Mouse (Mus musculus) myocyte (in vitro differentiated cells): ENCODE results near the gene Hipk2. TPM values are rescaled to one million over a fixed set of nuclear protein-coding genes. Genes with fewer than 3 reads are reported as not detected.

Experiments used
- H3K27me3 ChIP-seq: one replicate; pipeline ENCODE4 v1.6.1; 2011; ENCODE audit not compliant: control insufficient read depth, insufficient read depth, insufficient read length
- H3K36me3 ChIP-seq: one replicate; pipeline ENCODE4 v1.6.1; 2011; ENCODE audit not compliant: control insufficient read depth, insufficient read depth
- H3K4me2 ChIP-seq: one replicate; pipeline ENCODE4 v1.6.1; 2011; ENCODE audit warnings: low read depth, control low read depth
- H3K4me3 ChIP-seq: one replicate; pipeline ENCODE4 v1.5.1; 2011; ENCODE audit warnings: mild to moderate bottlenecking, control low read depth, moderate library complexity
- H3K79me2 ChIP-seq: one replicate; pipeline ENCODE4 v1.6.1; 2011; ENCODE audit not compliant: control insufficient read depth, insufficient read depth
- H3ac ChIP-seq: one replicate; pipeline ENCODE4 v1.6.1; 2011; ENCODE audit not compliant: control insufficient read depth, insufficient read length
- CEBPB ChIP-seq: IDR thresholded peaks from 2 replicates; pipeline ENCODE4 v1.6.1; 2011; ENCODE audit warnings: mild to moderate bottlenecking, moderate library complexity; ENCODE audit not compliant: poor library complexity, insufficient read depth, severe bottlenecking
- E2F4 ChIP-seq: IDR thresholded peaks from one replicate; pipeline ENCODE4 v1.6.1; 2011; ENCODE audit warnings: mild to moderate bottlenecking, control low read depth, moderate library complexity; ENCODE audit not compliant: insufficient read depth
- MAX ChIP-seq: IDR thresholded peaks from one replicate; pipeline ENCODE4 v1.6.1; 2011; ENCODE audit warnings: low read depth, mild to moderate bottlenecking, control low read depth
- MYOD1 ChIP-seq, 3 experiments: IDR thresholded peaks; one replicate each; pipeline ENCODE4 v1.6.1; 2011; ENCODE audit warnings: control low read depth in 2 of 3, low read depth in 2 of 3, mild to moderate bottlenecking in 2 of 3, moderate library complexity in 1 of 3; ENCODE audit not compliant: insufficient read length in 2 of 3, control insufficient read depth in 1 of 3
- MYOG ChIP-seq, 3 experiments: IDR thresholded peaks; one replicate each; pipeline ENCODE4 v1.6.1; 2011; ENCODE audit warnings: control low read depth in 2 of 3, low read depth in 2 of 3, mild to moderate bottlenecking in 2 of 3; ENCODE audit not compliant: insufficient read length in 2 of 3, control insufficient read depth in 1 of 3, insufficient read depth in 1 of 3
- POLR2A ChIP-seq: IDR thresholded peaks from one replicate; pipeline ENCODE4 v1.6.1; 2011; ENCODE audit warnings: low read depth, mild to moderate bottlenecking, control low read depth, moderate library complexity; ENCODE audit not compliant: insufficient read length
- POLR2AphosphoS2 ChIP-seq: IDR thresholded peaks from one replicate; pipeline ENCODE4 v1.6.1; 2011; ENCODE audit warnings: low read depth, control low read depth; ENCODE audit not compliant: insufficient read length
- REST ChIP-seq: IDR thresholded peaks from one replicate; pipeline ENCODE4 v1.6.1; 2011; ENCODE audit warnings: mild to moderate bottlenecking, control low read depth, moderate library complexity; ENCODE audit not compliant: insufficient read depth, insufficient read length
- SRF ChIP-seq: IDR thresholded peaks from one replicate; pipeline ENCODE4 v1.6.1; 2011; ENCODE audit warnings: low read depth; ENCODE audit not compliant: control insufficient read depth, insufficient read length
- TCF12 ChIP-seq: IDR thresholded peaks from one replicate; pipeline ENCODE4 v1.6.1; 2011; ENCODE audit warnings: mild to moderate bottlenecking, control low read depth; ENCODE audit not compliant: poor library complexity, insufficient read depth, severe bottlenecking
- TCF3 ChIP-seq: IDR thresholded peaks from one replicate; pipeline ENCODE4 v1.6.1; 2011; ENCODE audit warnings: low read depth, control low read depth; ENCODE audit not compliant: insufficient read length
- USF1 ChIP-seq: IDR thresholded peaks from one replicate; pipeline ENCODE4 v1.6.1; 2011; ENCODE audit warnings: low read depth, mild to moderate bottlenecking, control low read depth, moderate library complexity
- polyA plus RNA-seq: library from polyadenylated mRNA; unstranded; fragments of >200 nt; fragmentation: generic; extraction: Trizol; gene quantifications from one replicate; pipeline ENCODE4 v1.2.1, GENCODE M21; 2012; ENCODE audit warnings: missing spikeins

The Hipk2 gene
- polyA plus RNA-seq, 1 experiment = 11.3 TPM

DNA sequence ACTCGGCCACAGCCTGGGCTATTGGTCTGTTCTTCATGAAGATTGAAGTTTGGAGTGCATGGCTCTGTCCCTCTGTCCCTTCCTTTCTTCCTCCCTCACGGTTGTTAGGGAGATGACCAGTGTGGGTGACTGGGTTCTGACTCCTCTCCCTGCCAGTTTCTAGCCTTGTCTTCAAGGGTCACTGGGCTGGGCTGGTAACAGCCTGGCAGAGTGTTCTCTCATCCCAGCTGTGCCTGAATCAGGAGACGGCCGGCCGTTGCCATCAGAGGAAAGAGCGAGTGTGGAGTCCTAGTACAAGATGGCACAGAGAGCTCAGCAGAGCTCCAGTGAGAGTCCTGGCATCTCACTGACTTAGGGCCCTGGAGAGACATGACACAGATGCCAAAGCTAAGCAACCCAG is 32.4 kb upstream of the Hipk2 start:
- no peak overlapping the region for H3K4me2 ChIP-seq
- no peaks in the 10 kb centered on the region for H3K79me2 ChIP-seq
- TF ChIP-seq MAX (no peak), POLR2A (no peak), SRF (no peak), E2F4 (no peak), TCF12 (no peak), USF1 (no peak), REST (no peak)
- H3K27me3 ChIP-seq = no peaks in the 10 kb centered on the region
- no peak overlapping the region for H3ac ChIP-seq
- no peak overlapping the region for H3K4me3 ChIP-seq
- no peaks in the 10 kb centered on the region for H3K36me3 ChIP-seq

DNA sequence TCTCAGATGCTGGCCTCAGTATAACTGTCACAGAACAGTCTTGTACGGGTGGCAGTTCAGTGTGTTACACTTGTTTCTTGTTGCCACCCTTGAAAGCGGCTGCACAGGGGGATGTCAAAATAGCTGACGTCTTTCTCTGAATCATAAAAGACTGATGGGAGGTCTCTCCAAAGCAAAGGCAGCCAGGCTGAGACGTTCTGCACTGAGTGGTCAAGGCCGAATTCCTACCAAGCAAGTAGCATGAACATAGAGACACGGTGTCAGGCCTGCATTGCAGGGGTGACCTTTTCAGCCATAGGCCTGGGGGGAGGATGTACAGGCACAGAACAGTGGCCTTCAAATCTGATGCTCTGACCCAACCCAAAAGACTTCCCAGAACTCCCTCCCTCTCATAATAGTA is 30.0 kb upstream of the Hipk2 start:
- no peaks in the 10 kb centered on the region for H3K27me3 ChIP-seq
- H3K36me3 ChIP-seq = no peaks in the 10 kb centered on the region
- TF ChIP-seq REST (no peak), POLR2AphosphoS2 (no peak), MYOG (IDR thresholded peaks at IDR 0.05; ENCODE audit: control insufficient read depth in 1 of 3, insufficient read depth in 1 of 3, insufficient read length in 2 of 3, low read depth in 2 of 3) (no peak), POLR2A (no peak), TCF12 (no peak), TCF3 (no peak), SRF (no peak), CEBPB (no peak), MAX (no peak), E2F4 (no peak), MYOD1 (IDR thresholded peaks at IDR 0.05; ENCODE audit: control insufficient read depth in 1 of 3, insufficient read length in 2 of 3, low read depth in 2 of 3) (no peak), USF1 (no peak)
- no peak overlapping the region for H3K4me3 ChIP-seq
- H3K4me2 ChIP-seq = no peak overlapping the region
- no peaks in the 10 kb centered on the region for H3K79me2 ChIP-seq
- no peak overlapping the region for H3ac ChIP-seq

DNA sequence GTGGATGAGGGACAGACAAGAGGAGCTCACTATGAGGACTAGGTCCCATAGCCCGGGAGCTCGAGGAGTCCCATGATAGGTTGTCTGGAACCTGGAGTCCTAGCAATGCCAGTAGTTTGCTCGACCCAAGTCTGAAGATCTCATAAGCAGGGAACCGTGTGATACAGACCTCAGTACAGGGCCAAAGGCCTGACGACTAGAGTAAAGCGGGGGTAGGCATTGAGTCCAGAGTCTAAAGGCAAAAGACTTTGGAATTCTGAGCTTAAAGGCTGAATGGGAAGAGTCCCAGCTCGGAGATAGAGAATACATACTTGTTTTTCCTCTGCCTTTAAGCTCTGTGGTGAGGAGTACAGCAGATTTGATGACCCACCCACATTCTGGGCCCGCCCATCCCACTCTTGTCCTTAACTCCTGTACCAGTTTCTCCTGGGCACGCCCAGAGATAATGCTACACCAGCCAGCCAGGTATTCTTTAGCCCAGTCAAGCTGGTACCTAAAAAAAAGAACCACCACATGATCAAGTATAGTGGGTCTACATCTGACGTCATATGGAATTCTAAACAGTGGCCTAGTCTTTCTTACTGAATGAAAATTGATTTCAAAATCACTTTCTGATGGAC is 27.0 kb upstream of the Hipk2 start:
- Histone ChIP-seq H3K79me2 (no peaks in the 10 kb centered on the region), H3K27me3 (no peaks in the 10 kb centered on the region), H3K4me3 (no peak overlapping the region), H3K36me3 (no peaks in the 10 kb centered on the region), H3ac (no peak overlapping the region), H3K4me2 (no peak overlapping the region)
- TF ChIP-seq CEBPB = no peak
- TF ChIP-seq USF1 = no peak
- TF ChIP-seq SRF = no peak

DNA sequence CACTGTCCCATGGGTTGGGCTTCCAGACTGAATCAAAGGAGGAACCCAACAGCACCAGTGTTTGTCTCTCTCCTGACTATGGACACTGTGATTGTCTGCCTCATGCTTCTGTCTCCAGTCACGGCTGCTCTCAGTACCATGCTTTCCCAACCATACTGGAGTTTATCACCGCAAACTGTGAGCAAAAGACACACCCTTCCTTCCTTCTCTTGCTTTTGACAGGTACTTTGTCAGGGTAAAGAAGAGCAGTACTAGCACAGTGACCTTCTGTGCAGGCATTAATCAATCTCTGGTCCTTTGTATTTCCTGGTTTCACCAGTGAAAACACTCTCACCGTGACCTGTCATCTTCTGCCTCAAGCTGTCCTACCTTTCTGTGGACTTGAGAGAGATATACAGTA is 25.7 kb upstream of the Hipk2 start:
- TF ChIP-seq TCF3 = no peak
- H3K79me2 ChIP-seq = no peaks in the 10 kb centered on the region
- H3K4me3 ChIP-seq = no peak overlapping the region
- no peaks in the 10 kb centered on the region for H3K36me3 ChIP-seq
- no peak overlapping the region for H3ac ChIP-seq
- H3K27me3 ChIP-seq = no peaks in the 10 kb centered on the region
- peak overlapping the region; percentile 57 for H3K4me2 ChIP-seq

DNA sequence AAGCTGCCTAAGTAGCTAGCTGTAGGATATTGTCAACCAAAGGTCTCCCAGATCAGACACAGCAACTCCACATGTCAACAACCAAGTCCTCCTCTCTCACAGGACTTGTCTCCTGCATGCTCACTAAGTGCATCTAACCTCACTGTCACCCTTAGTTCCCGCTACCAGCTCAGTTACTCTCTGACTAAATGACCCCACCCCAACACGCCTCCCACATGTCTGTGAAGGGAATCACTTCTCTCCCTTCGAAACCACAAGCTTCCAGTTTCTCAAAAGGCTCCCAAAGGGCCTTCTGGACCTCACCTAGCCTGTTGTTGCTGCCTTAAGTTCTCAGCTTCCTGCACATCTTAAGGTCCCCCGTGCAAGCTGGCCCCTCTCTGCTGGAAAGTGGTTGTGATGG is 25.2 kb upstream of the Hipk2 start:
- peak overlapping the region; percentile 57 for H3K4me2 ChIP-seq
- no peaks in the 10 kb centered on the region for H3K36me3 ChIP-seq
- no peak overlapping the region for H3ac ChIP-seq
- H3K79me2 ChIP-seq = no peaks in the 10 kb centered on the region
- H3K27me3 ChIP-seq = no peaks in the 10 kb centered on the region
- TF ChIP-seq MAX = no peak
- TF ChIP-seq POLR2A = no peak
- TF ChIP-seq MYOD1 (IDR thresholded peaks at IDR 0.05; ENCODE audit: control insufficient read depth in 1 of 3, insufficient read length in 2 of 3, low read depth in 2 of 3) = no peak
- TF ChIP-seq TCF12 = no peak
- TF ChIP-seq USF1 = no peak
- no peak for TF ChIP-seq SRF
- TF ChIP-seq REST = no peak
- TF ChIP-seq MYOG (IDR thresholded peaks at IDR 0.05; ENCODE audit: control insufficient read depth in 1 of 3, insufficient read depth in 1 of 3, insufficient read length in 2 of 3, low read depth in 2 of 3) = no peak
- no peak for TF ChIP-seq E2F4
- TF ChIP-seq TCF3 = no peak
- TF ChIP-seq POLR2AphosphoS2 = no peak
- TF ChIP-seq CEBPB = no peak
- no peak overlapping the region for H3K4me3 ChIP-seq
